Mouse (Mus musculus) spleen, adult 2 months (tissue): ENCODE measurements at regions not wholly inside any gene's neighbourhood (a gene's known extent, or its start where the extent isn't known, plus 50 kb on each side); places are given as distances from the start of the nearest gene placed in this dataset.

Source experiments
- CTCF ChIP-seq: fragments of 200-500 bp; IDR thresholded peaks from 2 replicates; pipeline ENCODE4 v1.5.1; 2011; ENCODE audit warnings: mild to moderate bottlenecking, inconsistent platforms; ENCODE audit not compliant: insufficient read depth, insufficient read length, insufficient replicate concordance; ENCODE audit errors: extremely low read depth
- POLR2A ChIP-seq: fragments of 200-500 bp; IDR thresholded peaks from 2 replicates; pipeline ENCODE4 v1.6.1; 2011; ENCODE audit warnings: low read depth, low read length, inconsistent platforms

DNA sequence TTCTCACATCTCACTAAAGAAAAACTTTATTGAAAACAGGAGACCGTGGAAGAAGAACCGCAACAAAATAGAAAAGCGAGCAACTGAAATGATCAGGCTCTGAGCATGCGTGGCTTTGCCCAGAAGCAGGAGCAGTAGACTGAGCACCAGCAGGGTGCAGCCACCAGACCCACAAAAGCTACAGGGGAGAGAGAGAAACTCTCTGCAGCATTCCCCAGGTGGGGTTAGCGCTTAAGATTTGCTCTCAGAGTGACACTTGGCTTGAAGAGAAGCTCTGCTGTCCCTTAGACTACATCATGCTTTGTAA lies 218.9 kb downstream of the Lmo4 start:
- TF ChIP-seq POLR2A (no peak), CTCF (no peak)
